Mouse (Mus musculus): ENCODE results near the gene Gm20696. TPM values are rescaled to one million over a fixed set of nuclear protein-coding genes. Genes with fewer than 3 reads are reported as not detected.

Gene Gm20696
- polyA plus RNA-seq, 1 experiment from 2014 or later: 3.2 TPM

GRCm38 (mm10) chr6:99334255-99334654 lies 332.3 kb downstream of the Gm20696 start:
- Histone ChIP-seq H3K4me1 (peaks cover 18% of the 10 kb centered on the region), H3K27ac (no peak overlapping the region), H3K27me3 (replicated peaks) (no peaks in the 10 kb centered on the region), H3K4me2 (replicated peaks) (no peak overlapping the region), H3K9ac (no peak overlapping the region), H3K4me3 (no peak overlapping the region), H3K9me3 (no peaks in the 10 kb centered on the region), H3K36me3 (no peaks in the 10 kb centered on the region)
- 96% methylated on average over 3 of the region's 3 CpGs for WGBS
- no peak for ATAC-seq (ENCODE audit: low FRiP score, low read depth)

- H3K4me2 ChIP-seq (replicated peaks): no peak overlapping the region
- H3K27me3 ChIP-seq (replicated peaks): no peaks in the 10 kb centered on the region
- no peak overlapping the region for H3K9ac ChIP-seq
- no peaks in the 10 kb centered on the region for H3K9me3 ChIP-seq
- H3K27ac ChIP-seq: no peak overlapping the region
- H3K36me3 ChIP-seq: no peaks in the 10 kb centered on the region
- no peak for ATAC-seq (ENCODE audit: low FRiP score, low read depth)
- WGBS: 88% methylated on average over 5 of the region's 5 CpGs
- peaks cover 15% of the 10 kb centered on the region for H3K4me1 ChIP-seq
- no peak overlapping the region for H3K4me3 ChIP-seq
Measured at GRCm38 (mm10) chr6:99333127-99333526, 333.5 kb downstream of the Gm20696 start.

- H3K9me3 ChIP-seq: no peaks in the 10 kb centered on the region
- WGBS: 85% methylated on average over 4 of the region's 4 CpGs
Measured at GRCm38 (mm10) chr6:99330169-99330568, 336.4 kb downstream of the Gm20696 start.

GRCm38 (mm10) chr6:99328634-99329033 lies 338.0 kb downstream of the Gm20696 start:
- Histone ChIP-seq H3K4me2 (replicated peaks) (no peak overlapping the region), H3K4me1 (no peaks in the 10 kb centered on the region), H3K9ac (no peak overlapping the region), H3K27me3 (replicated peaks) (no peaks in the 10 kb centered on the region), H3K27ac (no peak overlapping the region), H3K4me3 (no peak overlapping the region), H3K9me3 (no peaks in the 10 kb centered on the region), H3K36me3 (no peaks in the 10 kb centered on the region)
- no peak for ATAC-seq (ENCODE audit: low FRiP score, low read depth)
- 65% methylated on average over 2 of the region's 2 CpGs for WGBS

More at GRCm38 (mm10) chr6:99330169-99330568, 336.4 kb downstream of the Gm20696 start:
- Histone ChIP-seq H3K4me1 (no peaks in the 10 kb centered on the region), H3K27ac (no peak overlapping the region), H3K4me3 (no peak overlapping the region), H3K4me2 (replicated peaks) (no peak overlapping the region), H3K9ac (no peak overlapping the region), H3K36me3 (no peaks in the 10 kb centered on the region), H3K27me3 (replicated peaks) (no peaks in the 10 kb centered on the region)
- ATAC-seq (ENCODE audit: low FRiP score, low read depth): no peak

- Histone ChIP-seq H3K9me3 (no peaks in the 10 kb centered on the region), H3K4me2 (replicated peaks) (no peak overlapping the region), H3K4me1 (no peaks in the 10 kb centered on the region), H3K27ac (no peak overlapping the region), H3K4me3 (no peak overlapping the region), H3K27me3 (replicated peaks) (no peaks in the 10 kb centered on the region), H3K36me3 (no peaks in the 10 kb centered on the region), H3K9ac (no peak overlapping the region)
- WGBS: 87% methylated on average over 6 of the region's 6 CpGs
- ATAC-seq (ENCODE audit: low FRiP score, low read depth): no peak
Measured at GRCm38 (mm10) chr6:99328146-99328545, 338.5 kb downstream of the Gm20696 start.

- no peaks in the 10 kb centered on the region for H3K27me3 ChIP-seq (replicated peaks)
- no peak for ATAC-seq (ENCODE audit: low FRiP score, low read depth)
- no peaks in the 10 kb centered on the region for H3K9me3 ChIP-seq
- no peak overlapping the region for H3K4me2 ChIP-seq (replicated peaks)
- WGBS: 79% methylated on average over 11 of the region's 11 CpGs
- H3K27ac ChIP-seq: no peak overlapping the region
- no peak overlapping the region for H3K9ac ChIP-seq
- H3K4me3 ChIP-seq: no peak overlapping the region
- H3K36me3 ChIP-seq: no peaks in the 10 kb centered on the region
- no peaks in the 10 kb centered on the region for H3K4me1 ChIP-seq
Measured at GRCm38 (mm10) chr6:99327721-99328120, 338.9 kb downstream of the Gm20696 start.

- H3K9me3 ChIP-seq: no peaks in the 10 kb centered on the region
Measured at GRCm38 (mm10) chr6:99325881-99326280, 340.7 kb downstream of the Gm20696 start.

GRCm38 (mm10) chr6:99325461-99325860 lies 341.1 kb downstream of the Gm20696 start:
- 93% methylated on average over 5 of the region's 5 CpGs for WGBS
- H3K4me2 ChIP-seq (replicated peaks): no peak overlapping the region
- no peak overlapping the region for H3K9ac ChIP-seq
- ATAC-seq (ENCODE audit: low FRiP score, low read depth): no peak
- no peak overlapping the region for H3K4me3 ChIP-seq
- peaks cover 5% of the 10 kb centered on the region for H3K4me1 ChIP-seq
- H3K9me3 ChIP-seq: no peaks in the 10 kb centered on the region
- H3K36me3 ChIP-seq: no peaks in the 10 kb centered on the region
- H3K27me3 ChIP-seq (replicated peaks): no peaks in the 10 kb centered on the region
- H3K27ac ChIP-seq: no peak overlapping the region

More at GRCm38 (mm10) chr6:99325881-99326280, 340.7 kb downstream of the Gm20696 start:
- WGBS: 98% methylated on average over 2 of the region's 2 CpGs
- peaks cover 1% of the 10 kb centered on the region; the same call in 1 of the 2 replicates for H3K4me1 ChIP-seq
- no peak overlapping the region for H3K4me3 ChIP-seq
- no peak overlapping the region for H3K27ac ChIP-seq
- ATAC-seq (ENCODE audit: low FRiP score, low read depth): no peak
- H3K4me2 ChIP-seq (replicated peaks): no peak overlapping the region
- H3K27me3 ChIP-seq (replicated peaks): no peaks in the 10 kb centered on the region
- no peak overlapping the region for H3K9ac ChIP-seq
- H3K36me3 ChIP-seq: no peaks in the 10 kb centered on the region

GRCm38 (mm10) chr6:99322132-99322904 lies 344.3 kb downstream of the Gm20696 start:
- H3K4me3 ChIP-seq: no peak overlapping the region
- no peak overlapping the region for H3K27ac ChIP-seq
- no peak overlapping the region for H3K9ac ChIP-seq
- no peaks in the 10 kb centered on the region for H3K9me3 ChIP-seq
- H3K36me3 ChIP-seq: no peaks in the 10 kb centered on the region
- 74% methylated on average over 8 of the region's 8 CpGs for WGBS
- ATAC-seq (ENCODE audit: low FRiP score, low read depth): no peak
- no peaks in the 10 kb centered on the region for H3K27me3 ChIP-seq (replicated peaks)
- H3K4me1 ChIP-seq: peaks cover 17% of the 10 kb centered on the region
- H3K4me2 ChIP-seq (replicated peaks): no peak overlapping the region

GRCm38 (mm10) chr6:99320444-99320843 lies 346.2 kb downstream of the Gm20696 start:
- Histone ChIP-seq H3K27me3 (replicated peaks) (no peaks in the 10 kb centered on the region), H3K4me2 (replicated peaks) (no peak overlapping the region), H3K4me1 (peaks cover 17% of the 10 kb centered on the region), H3K27ac (no peak overlapping the region), H3K36me3 (no peaks in the 10 kb centered on the region), H3K4me3 (no peak overlapping the region), H3K9me3 (no peaks in the 10 kb centered on the region), H3K9ac (no peak overlapping the region)
- 58% methylated on average over 8 of the region's 8 CpGs for WGBS
- no peak for ATAC-seq (ENCODE audit: low FRiP score, low read depth)

GRCm38 (mm10) chr6:99319415-99320405 lies 346.9 kb downstream of the Gm20696 start:
- no peaks in the 10 kb centered on the region for H3K36me3 ChIP-seq
- WGBS: 57% methylated on average over 19 of the region's 19 CpGs
- peaks cover 17% of the 10 kb centered on the region for H3K4me1 ChIP-seq
- no peak overlapping the region for H3K9ac ChIP-seq
- H3K27me3 ChIP-seq (replicated peaks): no peaks in the 10 kb centered on the region
- no peak for ATAC-seq (ENCODE audit: low FRiP score, low read depth)
- no peak overlapping the region for H3K4me3 ChIP-seq
- no peaks in the 10 kb centered on the region for H3K9me3 ChIP-seq
- no peak overlapping the region for H3K4me2 ChIP-seq (replicated peaks)
- H3K27ac ChIP-seq: no peak overlapping the region

- Histone ChIP-seq H3K4me3 (no peak overlapping the region), H3K9me3 (no peaks in the 10 kb centered on the region), H3K27ac (no peak overlapping the region), H3K4me2 (replicated peaks) (no peak overlapping the region), H3K4me1 (peaks cover 17% of the 10 kb centered on the region), H3K36me3 (no peaks in the 10 kb centered on the region), H3K27me3 (replicated peaks) (no peaks in the 10 kb centered on the region), H3K9ac (no peak overlapping the region)
- no peak for ATAC-seq (ENCODE audit: low FRiP score, low read depth)
- WGBS: 58% methylated on average over 3 of the region's 3 CpGs
Measured at GRCm38 (mm10) chr6:99314746-99315145, 351.9 kb downstream of the Gm20696 start.

Measured in neural tube, embryonic 12.5 days (tissue).